Mouse (Mus musculus) brain, embryonic 14.5 days (tissue): ENCODE data around the gene Cadps2.

Experiments used
- CTCF ChIP-seq: fragments of 200-500 bp; IDR thresholded peaks from 2 replicates; pipeline ENCODE4 v1.5.1; 2012; ENCODE audit warnings: inconsistent platforms, mild to moderate bottlenecking, moderate library complexity, borderline replicate concordance; ENCODE audit not compliant: insufficient read depth, insufficient read length; ENCODE audit errors: extremely low read depth
- POLR2A ChIP-seq: fragments of 200-500 bp; IDR thresholded peaks from 2 replicates; pipeline ENCODE4 v1.6.1; 2012; ENCODE audit warnings: mild to moderate bottlenecking, inconsistent platforms, borderline replicate concordance; ENCODE audit not compliant: poor library complexity, insufficient read depth, insufficient read length, severe bottlenecking; ENCODE audit errors: extremely low read depth

DNA sequence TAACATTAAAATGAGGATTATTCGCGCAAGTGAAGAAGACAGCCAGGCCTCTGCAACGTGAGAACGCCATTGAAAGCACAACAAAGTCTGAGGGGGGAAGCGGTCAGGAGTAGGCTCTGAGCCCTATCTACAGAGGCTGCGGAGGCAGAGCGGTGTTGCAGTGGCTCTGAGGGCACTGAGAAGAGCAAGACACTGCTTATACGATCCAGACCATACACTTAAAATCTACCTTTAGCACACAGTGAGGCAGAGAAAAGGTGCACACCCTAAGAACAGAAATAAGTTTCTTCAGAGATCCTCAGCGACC, 557.8 kb downstream of the Cadps2 start:
- TF ChIP-seq CTCF (no peak), POLR2A (no peak)
